Mouse (Mus musculus) liver, embryonic 14.5 days (tissue): ENCODE measurements around the gene Gm4787.
"Not testable (repeated sequence)": the region's sequence is repeated elsewhere in the genome, so short reads cannot be mapped to it uniquely, and the experiment has no call there.

Source experiments
- CTCF ChIP-seq: IDR thresholded peaks from 2 replicates; pipeline ENCODE4 v1.5.1; 2016; ENCODE audit warnings: antibody characterized with exemption, low read depth, control low read depth
- EP300 ChIP-seq: IDR thresholded peaks from 2 replicates; pipeline ENCODE4 v1.6.1; 2016; ENCODE audit warnings: antibody characterized with exemption, low read depth

DNA sequence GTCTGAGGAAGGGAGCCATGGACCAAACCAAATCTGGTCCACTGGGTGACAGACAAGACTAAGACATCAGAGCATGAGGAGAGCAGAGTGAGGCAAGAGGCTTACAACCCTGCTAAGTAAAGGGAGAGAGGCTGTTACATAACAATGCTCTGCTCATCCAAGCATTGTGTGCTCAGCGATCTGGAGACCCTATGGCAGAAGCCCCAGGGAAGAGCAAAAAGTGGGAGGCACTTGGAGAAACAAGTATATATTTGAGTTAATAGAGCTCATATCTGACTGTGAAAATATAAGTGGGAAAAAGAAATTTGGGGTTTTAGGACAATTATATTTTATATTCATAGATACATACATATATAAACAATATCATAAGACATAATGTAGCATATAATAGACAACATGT lies at the start of gene Gm4787:
- TF ChIP-seq CTCF, EP300: not testable (repeated sequence)
